Mouse (Mus musculus) embryonic facial prominence, embryonic 10.5 days (tissue): Measurements from ENCODE around the gene Ttyh2. TPM values are rescaled to one million over a fixed set of nuclear protein-coding genes. Genes with fewer than 3 reads are reported as not detected.

Experiments used
- DNase-seq: peaks from one replicate; pipeline ENCODE4 v3.0.0-alpha.2; 2017; ENCODE audit warnings: low spot score
- H3K27ac ChIP-seq: fragments of 300-500 bp; sonication (generic); replicated peaks from 2 replicates; pipeline ENCODE4 v1.5.1; 2016; ENCODE audit warnings: mild to moderate bottlenecking
- H3K27me3 ChIP-seq: fragments of 300-500 bp; sonication (generic); replicated peaks from 2 replicates; pipeline ENCODE4 v1.6.1; 2016; ENCODE audit warnings: low read depth, mild to moderate bottlenecking; ENCODE audit not compliant: poor library complexity, severe bottlenecking
- H3K36me3 ChIP-seq: fragments of 300-500 bp; sonication (generic); replicated peaks from 2 replicates; pipeline ENCODE4 v1.6.1; 2016; ENCODE audit warnings: mild to moderate bottlenecking, moderate library complexity
- H3K4me1 ChIP-seq: fragments of 300-500 bp; sonication (generic); 2 replicates; pipeline ENCODE4 v1.6.1; 2016
- H3K4me3 ChIP-seq: fragments of 300-500 bp; sonication (generic); 2 replicates; pipeline ENCODE4 v1.5.1; 2016; ENCODE audit warnings: mild to moderate bottlenecking, moderate library complexity
- H3K9me3 ChIP-seq: fragments of 300-500 bp; sonication (generic); 2 replicates; pipeline ENCODE4 v1.6.1; 2016; ENCODE audit warnings: mild to moderate bottlenecking
- WGBS: fragments of 180-500 bp; shearing (Covaris S2); methylation state at CpG from one replicate; pipeline ENCODE4 v1.1.7; 2016; 5-methylcytosine and 5-hydroxymethylcytosine counted together
- polyA plus RNA-seq: library from polyadenylated mRNA; unstranded; fragments of >200 nt; fragmentation: Nextera tagmentation; extraction: Ambion mirVana; gene quantifications from 2 replicates; pipeline ENCODE4 v1.2.1, GENCODE M21; 2016

Gene Ttyh2
- polyA plus RNA-seq, 1 experiment from 2014 or later: 16.1 TPM

- peak; percentile 86 for DNase-seq
- H3K36me3 ChIP-seq: no peaks in the 10 kb centered on the region
- peaks cover 60% of the 10 kb centered on the region for H3K27me3 ChIP-seq
- H3K4me1 ChIP-seq: peaks cover 31% of the 10 kb centered on the region
- H3K9me3 ChIP-seq: no peaks in the 10 kb centered on the region
- WGBS: 2% methylated on average over 51 of the region's 51 CpGs
- H3K27ac ChIP-seq: peak within 1 kb of the TSS; percentile 64
- H3K4me3 ChIP-seq: peak within 1 kb of the TSS; percentile 66
Observed at GRCm38 (mm10) chr11:114764820-114765818, 89.9 kb downstream of the Ttyh2 start, which contains the start of gene Kif19a. Gene Kif19a (plus strand): TSS chr11:114765388.

DNA sequence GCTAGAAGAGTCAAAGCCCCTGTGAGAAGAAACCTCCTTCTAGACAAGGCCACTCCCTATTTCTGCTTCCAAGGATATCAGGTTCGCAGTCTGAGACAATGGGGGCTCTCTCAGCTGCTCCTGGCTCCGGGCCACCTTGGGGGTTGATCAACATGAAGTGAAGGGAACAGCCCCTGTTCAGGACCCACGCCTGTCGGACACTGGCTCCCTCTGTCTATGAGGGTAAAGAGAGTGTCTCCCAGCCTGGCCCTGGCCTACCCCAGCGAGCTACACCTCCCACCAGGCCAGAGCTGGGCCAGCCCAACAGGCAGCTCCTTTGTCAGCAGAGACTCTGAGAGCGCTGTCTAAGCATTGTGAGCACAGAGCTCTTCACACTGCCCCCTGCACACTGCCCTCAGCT lies 94.7 kb downstream of the Ttyh2 start:
- 30% methylated on average over 6 of the region's 6 CpGs for WGBS
- Histone ChIP-seq H3K27ac (peak overlapping the region; percentile 68), H3K27me3 (peaks cover 47% of the 10 kb centered on the region)

More for the DNA sequence above, 94.7 kb downstream of the Ttyh2 start:
- no peak for DNase-seq
- H3K4me3 ChIP-seq: no peak overlapping the region
- H3K9me3 ChIP-seq: no peaks in the 10 kb centered on the region
- no peaks in the 10 kb centered on the region for H3K36me3 ChIP-seq
- peaks cover 42% of the 10 kb centered on the region for H3K4me1 ChIP-seq

Other genes starting within 250 kb of the Ttyh2 start
- 1,047 and 1,098 TPM in 2 replicates for gene Rpl38, start 6.9 kb upstream of the Ttyh2 start, polyA plus RNA-seq
- 1.7 and 1.8 TPM in 2 replicates for gene Dnaic2, start 52.0 kb downstream of the Ttyh2 start, polyA plus RNA-seq
- 1.3 and 2.0 TPM in 2 replicates for gene Kif19a, start 90.0 kb downstream of the Ttyh2 start, polyA plus RNA-seq
- 10.0 and 17.0 TPM in 2 replicates for gene Btbd17, start 120.5 kb downstream of the Ttyh2 start, polyA plus RNA-seq
- gene Gpr142, start 123.5 kb downstream of the Ttyh2 start, polyA plus RNA-seq: 0.18 TPM in 1 of 2 replicates, not detected in the other
- gene Gprc5c, start 175.7 kb downstream of the Ttyh2 start, polyA plus RNA-seq: 62.2 and 62.5 TPM in 2 replicates
- 1.1 and 1.8 TPM in 2 replicates for gene Cd300a, start 214.6 kb downstream of the Ttyh2 start, polyA plus RNA-seq